Mouse (Mus musculus) myocyte (in vitro differentiated cells): Measurements from ENCODE around the gene Dnajb13. TPM values are rescaled to one million over a fixed set of nuclear protein-coding genes. Genes with fewer than 3 reads are reported as not detected.

Source experiments
- H3K27me3 ChIP-seq: one replicate; pipeline ENCODE4 v1.6.1; 2011; ENCODE audit not compliant: control insufficient read depth, insufficient read depth, insufficient read length
- H3K36me3 ChIP-seq: one replicate; pipeline ENCODE4 v1.6.1; 2011; ENCODE audit not compliant: control insufficient read depth, insufficient read depth
- H3K4me2 ChIP-seq: one replicate; pipeline ENCODE4 v1.6.1; 2011; ENCODE audit warnings: low read depth, control low read depth
- H3K4me3 ChIP-seq: one replicate; pipeline ENCODE4 v1.5.1; 2011; ENCODE audit warnings: mild to moderate bottlenecking, control low read depth, moderate library complexity
- H3K79me2 ChIP-seq: one replicate; pipeline ENCODE4 v1.6.1; 2011; ENCODE audit not compliant: control insufficient read depth, insufficient read depth
- H3ac ChIP-seq: one replicate; pipeline ENCODE4 v1.6.1; 2011; ENCODE audit not compliant: control insufficient read depth, insufficient read length
- CEBPB ChIP-seq: IDR thresholded peaks from 2 replicates; pipeline ENCODE4 v1.6.1; 2011; ENCODE audit warnings: mild to moderate bottlenecking, moderate library complexity; ENCODE audit not compliant: poor library complexity, insufficient read depth, severe bottlenecking
- E2F4 ChIP-seq: IDR thresholded peaks from one replicate; pipeline ENCODE4 v1.6.1; 2011; ENCODE audit warnings: mild to moderate bottlenecking, control low read depth, moderate library complexity; ENCODE audit not compliant: insufficient read depth
- MAX ChIP-seq: IDR thresholded peaks from one replicate; pipeline ENCODE4 v1.6.1; 2011; ENCODE audit warnings: low read depth, mild to moderate bottlenecking, control low read depth
- MYOD1 ChIP-seq, 3 experiments: IDR thresholded peaks; one replicate each; pipeline ENCODE4 v1.6.1; 2011; ENCODE audit warnings: control low read depth in 2 of 3, low read depth in 2 of 3, mild to moderate bottlenecking in 2 of 3, moderate library complexity in 1 of 3; ENCODE audit not compliant: insufficient read length in 2 of 3, control insufficient read depth in 1 of 3
- MYOG ChIP-seq, 3 experiments: IDR thresholded peaks; one replicate each; pipeline ENCODE4 v1.6.1; 2011; ENCODE audit warnings: control low read depth in 2 of 3, low read depth in 2 of 3, mild to moderate bottlenecking in 2 of 3; ENCODE audit not compliant: insufficient read length in 2 of 3, control insufficient read depth in 1 of 3, insufficient read depth in 1 of 3
- POLR2A ChIP-seq: IDR thresholded peaks from one replicate; pipeline ENCODE4 v1.6.1; 2011; ENCODE audit warnings: low read depth, mild to moderate bottlenecking, control low read depth, moderate library complexity; ENCODE audit not compliant: insufficient read length
- POLR2AphosphoS2 ChIP-seq: IDR thresholded peaks from one replicate; pipeline ENCODE4 v1.6.1; 2011; ENCODE audit warnings: low read depth, control low read depth; ENCODE audit not compliant: insufficient read length
- REST ChIP-seq: IDR thresholded peaks from one replicate; pipeline ENCODE4 v1.6.1; 2011; ENCODE audit warnings: mild to moderate bottlenecking, control low read depth, moderate library complexity; ENCODE audit not compliant: insufficient read depth, insufficient read length
- SRF ChIP-seq: IDR thresholded peaks from one replicate; pipeline ENCODE4 v1.6.1; 2011; ENCODE audit warnings: low read depth; ENCODE audit not compliant: control insufficient read depth, insufficient read length
- TCF12 ChIP-seq: IDR thresholded peaks from one replicate; pipeline ENCODE4 v1.6.1; 2011; ENCODE audit warnings: mild to moderate bottlenecking, control low read depth; ENCODE audit not compliant: poor library complexity, insufficient read depth, severe bottlenecking
- TCF3 ChIP-seq: IDR thresholded peaks from one replicate; pipeline ENCODE4 v1.6.1; 2011; ENCODE audit warnings: low read depth, control low read depth; ENCODE audit not compliant: insufficient read length
- USF1 ChIP-seq: IDR thresholded peaks from one replicate; pipeline ENCODE4 v1.6.1; 2011; ENCODE audit warnings: low read depth, mild to moderate bottlenecking, control low read depth, moderate library complexity
- polyA plus RNA-seq: library from polyadenylated mRNA; unstranded; fragments of >200 nt; fragmentation: generic; extraction: Trizol; gene quantifications from one replicate; pipeline ENCODE4 v1.2.1, GENCODE M21; 2012; ENCODE audit warnings: missing spikeins

Dnajb13 gene
- polyA plus RNA-seq, 1 experiment: 0.46 TPM

DNA sequence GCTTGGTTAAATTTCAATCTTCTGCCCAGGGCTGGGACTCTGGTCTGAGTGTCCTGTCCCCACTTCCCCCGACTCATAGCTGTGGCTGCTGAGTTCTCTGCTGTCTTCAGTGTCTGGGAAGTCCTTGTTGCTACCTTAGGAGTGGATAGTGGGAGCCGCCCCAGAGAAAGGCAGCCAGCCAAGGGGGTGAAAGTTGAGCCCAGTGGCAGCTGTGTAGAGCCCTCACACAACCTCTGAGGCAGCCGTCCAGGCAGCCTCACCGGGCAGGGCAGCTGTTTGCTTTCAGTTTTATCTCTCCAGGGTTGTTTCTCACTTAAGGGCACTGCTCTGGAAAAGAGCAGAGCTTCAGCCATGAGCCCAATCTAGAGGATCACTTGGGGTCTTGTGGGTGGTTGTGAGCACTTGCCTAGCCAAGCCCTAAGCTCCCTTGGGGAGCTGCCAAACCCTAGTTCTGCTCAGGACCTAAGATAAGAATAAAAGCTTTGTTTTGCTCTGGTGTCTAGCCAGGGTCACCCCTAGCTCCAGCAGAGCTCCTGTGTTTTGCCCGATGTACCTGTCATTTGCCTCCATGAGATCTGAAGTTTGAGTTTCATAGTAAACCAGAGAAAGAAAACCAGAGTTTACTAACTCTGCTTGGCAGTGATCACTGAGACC, 49.0 kb downstream of the Dnajb13 start:
- H3K79me2 ChIP-seq: no peaks in the 10 kb centered on the region
- H3ac ChIP-seq: no peak overlapping the region
- peak overlapping the region; percentile 76 for H3K4me2 ChIP-seq
- no peak overlapping the region for H3K4me3 ChIP-seq
- no peaks in the 10 kb centered on the region for H3K27me3 ChIP-seq
- TF ChIP-seq CEBPB (no peak), POLR2A (no peak), USF1 (no peak), SRF (no peak), TCF12 (peak; percentile 38), MAX (no peak), E2F4 (no peak), MYOD1 (IDR thresholded peaks at IDR 0.05; ENCODE audit: control insufficient read depth in 1 of 3, insufficient read length in 2 of 3, low read depth in 2 of 3) (peak; percentile 82 to 98 (median 96)), POLR2AphosphoS2 (no peak), REST (no peak), TCF3 (peak; percentile 45), MYOG (IDR thresholded peaks at IDR 0.05; ENCODE audit: control insufficient read depth in 1 of 3, insufficient read depth in 1 of 3, insufficient read length in 2 of 3, low read depth in 2 of 3) (peak; percentile 87 to 97 (median 95))
- H3K36me3 ChIP-seq: no peaks in the 10 kb centered on the region

DNA sequence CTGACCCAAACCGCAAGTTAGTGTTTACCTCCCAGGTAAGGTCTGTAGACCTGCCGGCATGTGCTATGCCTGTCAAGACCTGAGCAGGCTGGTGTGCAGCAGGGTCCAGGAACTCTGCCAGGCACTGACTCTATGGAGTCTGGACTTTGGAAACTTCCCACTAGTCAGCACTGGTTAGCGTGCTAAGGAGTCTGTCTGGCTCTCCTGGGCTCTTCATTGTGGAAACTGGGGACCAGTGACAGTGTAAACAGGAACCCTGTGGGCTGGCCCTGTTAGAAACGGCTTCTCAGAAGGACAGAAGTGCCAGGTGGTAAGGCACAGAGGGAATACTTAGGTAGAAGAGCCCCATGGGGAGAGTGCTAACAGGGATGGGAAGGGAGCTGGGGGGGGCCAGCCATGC, 49.5 kb downstream of the Dnajb13 start:
- Histone ChIP-seq H3K79me2 (no peaks in the 10 kb centered on the region), H3K4me3 (no peak overlapping the region), H3K4me2 (peak overlapping the region; percentile 76), H3K27me3 (no peaks in the 10 kb centered on the region), H3ac (no peak overlapping the region), H3K36me3 (no peaks in the 10 kb centered on the region)
- TF ChIP-seq MYOG (IDR thresholded peaks at IDR 0.05; ENCODE audit: control insufficient read depth in 1 of 3, insufficient read depth in 1 of 3, insufficient read length in 2 of 3, low read depth in 2 of 3) (no peak), USF1 (no peak), TCF12 (no peak), REST (no peak), POLR2AphosphoS2 (no peak), E2F4 (no peak), SRF (no peak), TCF3 (no peak), CEBPB (no peak), MAX (no peak), POLR2A (no peak), MYOD1 (IDR thresholded peaks at IDR 0.05; ENCODE audit: control insufficient read depth in 1 of 3, insufficient read length in 2 of 3, low read depth in 2 of 3) (no peak)

DNA sequence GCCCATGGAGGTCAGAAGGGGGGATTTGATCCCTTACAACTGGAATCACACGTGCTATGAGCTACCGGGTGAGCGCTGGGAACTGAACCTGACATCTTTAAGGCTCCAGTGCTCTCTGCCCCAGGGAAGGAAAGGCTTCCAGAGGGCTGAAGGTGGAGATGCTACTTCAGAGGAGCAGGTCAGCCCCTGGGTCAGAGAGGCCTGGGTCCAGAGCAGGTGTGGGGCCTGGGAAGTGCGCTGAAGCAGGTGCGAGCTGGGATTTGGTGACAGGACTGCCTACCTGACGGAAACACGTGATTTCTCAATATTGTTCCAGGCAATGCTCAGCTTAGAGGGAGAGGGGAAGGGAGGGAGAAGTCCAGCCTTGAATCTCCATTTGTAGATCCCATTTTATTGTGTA, 50.5 kb downstream of the Dnajb13 start:
- H3K79me2 ChIP-seq: no peaks in the 10 kb centered on the region
- H3K27me3 ChIP-seq: no peaks in the 10 kb centered on the region
- no peak overlapping the region for H3K4me2 ChIP-seq
- no peak overlapping the region for H3ac ChIP-seq
- H3K36me3 ChIP-seq: no peaks in the 10 kb centered on the region
- TF ChIP-seq MYOG (IDR thresholded peaks at IDR 0.05; ENCODE audit: control insufficient read depth in 1 of 3, insufficient read depth in 1 of 3, insufficient read length in 2 of 3, low read depth in 2 of 3) (no peak), TCF12 (no peak), E2F4 (no peak), REST (no peak), TCF3 (no peak), USF1 (no peak), MAX (no peak), POLR2A (no peak), MYOD1 (IDR thresholded peaks at IDR 0.05; ENCODE audit: control insufficient read depth in 1 of 3, insufficient read length in 2 of 3, low read depth in 2 of 3) (no peak), POLR2AphosphoS2 (no peak), SRF (no peak), CEBPB (no peak)
- H3K4me3 ChIP-seq: no peak overlapping the region

DNA sequence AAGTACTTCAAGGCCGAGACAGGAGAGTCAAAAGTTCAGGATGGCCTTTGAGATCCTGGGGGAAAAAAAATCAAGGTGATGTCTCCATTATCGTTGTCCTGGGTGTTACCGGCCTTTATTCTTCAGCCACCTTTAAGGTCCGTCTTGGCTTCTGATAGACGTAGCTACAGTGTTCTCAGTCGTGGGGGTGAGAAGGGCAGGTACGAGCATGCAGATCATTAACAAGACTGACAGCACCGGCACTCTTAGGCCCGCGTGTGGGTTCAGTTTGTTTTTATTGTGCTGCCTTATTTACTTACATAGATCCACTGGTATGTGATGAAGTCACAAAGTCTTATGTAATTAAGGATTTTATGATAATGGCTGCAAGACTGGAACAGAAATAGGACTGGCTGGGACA, 51.0 kb downstream of the Dnajb13 start:
- no peaks in the 10 kb centered on the region for H3K79me2 ChIP-seq
- no peaks in the 10 kb centered on the region for H3K27me3 ChIP-seq
- TF ChIP-seq MAX (no peak), REST (no peak), TCF12 (no peak), POLR2A (no peak), USF1 (no peak), MYOD1 (IDR thresholded peaks at IDR 0.05; ENCODE audit: control insufficient read depth in 1 of 3, insufficient read length in 2 of 3, low read depth in 2 of 3) (no peak), SRF (no peak), E2F4 (no peak), POLR2AphosphoS2 (no peak), CEBPB (no peak), MYOG (IDR thresholded peaks at IDR 0.05; ENCODE audit: control insufficient read depth in 1 of 3, insufficient read depth in 1 of 3, insufficient read length in 2 of 3, low read depth in 2 of 3) (no peak)
- no peak overlapping the region for H3ac ChIP-seq
- H3K4me2 ChIP-seq: no peak overlapping the region
- no peak overlapping the region for H3K4me3 ChIP-seq
- no peaks in the 10 kb centered on the region for H3K36me3 ChIP-seq
